Mouse (Mus musculus) heart, postnatal 0 days (tissue): ENCODE results near the gene Rbbp7.

Source experiments
- CTCF ChIP-seq: IDR thresholded peaks from 2 replicates; pipeline ENCODE4 v1.5.1; 2016; ENCODE audit warnings: antibody characterized with exemption, control low read depth, low read depth
- EP300 ChIP-seq: IDR thresholded peaks from 2 replicates; pipeline ENCODE4 v1.6.1; 2016; ENCODE audit warnings: antibody characterized with exemption, low read depth

DNA sequence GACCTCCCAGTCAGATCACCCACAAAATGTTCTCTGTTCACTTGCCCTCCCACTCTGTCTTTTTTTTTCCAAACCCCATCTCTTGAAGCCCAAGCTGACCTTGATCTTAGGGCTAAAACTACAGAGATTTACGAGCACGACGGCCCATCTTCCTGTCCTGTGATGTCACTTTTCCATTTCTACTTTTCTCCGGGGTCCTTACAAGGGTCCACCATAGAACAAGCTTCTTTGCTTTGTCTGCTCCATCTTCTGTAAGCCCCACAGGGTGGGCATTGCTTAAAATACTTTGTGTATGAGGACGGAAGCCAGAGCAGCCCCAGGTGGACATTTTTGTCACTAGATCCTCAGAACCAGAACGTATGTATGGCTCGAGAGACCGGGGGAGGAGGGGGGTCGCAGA, 32.4 kb upstream of the Rbbp7 start:
- TF ChIP-seq CTCF: no peak
- no peak for TF ChIP-seq EP300
